Mouse (Mus musculus): ENCODE results near the gene Cd6.

GRCm38 (mm10) chr19:10831424-10831823 is 1.6 kb upstream of the Cd6 start:
- TF ChIP-seq POLR2A (IDR thresholded peaks at IDR 0.05; ENCODE audit: insufficient read depth, low read depth, low read length) (no peak), CTCF (IDR thresholded peaks at IDR 0.05; ENCODE audit: insufficient read depth, low read depth, low read length) (no peak)
